Mouse (Mus musculus) limb, embryonic 11.5 days (tissue): ENCODE data around the gene Ankrd66. TPM values are rescaled to one million over a fixed set of nuclear protein-coding genes. Genes with fewer than 3 reads are reported as not detected.

Source experiments
- ATAC-seq: fragments of 200-750 bp; cut with Nextera tagmentation; 2 replicates; pipeline ENCODE4 v1.8.0; 2017; ENCODE audit warnings: low read depth; ENCODE audit not compliant: insufficient number of reproducible peaks, low FRiP score, low TSS enrichment
- DNase-seq: peaks from one replicate; pipeline ENCODE4 v3.0.0-alpha.2; 2015; ENCODE audit warnings: low spot score
- H3K27ac ChIP-seq: fragments of 300-500 bp; sonication (generic); replicated peaks from 2 replicates; pipeline ENCODE4 v1.5.1; 2014; ENCODE audit warnings: low read depth, mild to moderate bottlenecking, low read length
- H3K27me3 ChIP-seq: fragments of 300-500 bp; sonication (generic); 2 replicates; pipeline ENCODE4 v1.6.1; 2014; ENCODE audit warnings: mild to moderate bottlenecking, low read length, mixed read lengths; ENCODE audit not compliant: control insufficient read depth, insufficient read depth
- H3K36me3 ChIP-seq: fragments of 300-500 bp; sonication (generic); 2 replicates; pipeline ENCODE4 v1.6.1; 2014; ENCODE audit warnings: mild to moderate bottlenecking, low read length, moderate library complexity, mixed read lengths; ENCODE audit not compliant: control insufficient read depth, insufficient read depth
- H3K4me1 ChIP-seq: fragments of 300-500 bp; sonication (generic); 2 replicates; pipeline ENCODE4 v1.6.1; 2014; ENCODE audit warnings: low read length, mixed read lengths; ENCODE audit not compliant: control insufficient read depth, insufficient read depth
- H3K4me2 ChIP-seq: fragments of 300-500 bp; sonication (generic); 2 replicates; pipeline ENCODE4 v1.6.1; 2014; ENCODE audit warnings: low read depth, mild to moderate bottlenecking, moderate library complexity; ENCODE audit not compliant: severe bottlenecking
- H3K4me3 ChIP-seq: fragments of 300-500 bp; sonication (generic); 2 replicates; pipeline ENCODE4 v1.5.1; 2014; ENCODE audit warnings: low read depth, low read length
- H3K9ac ChIP-seq: fragments of 300-500 bp; sonication (generic); 2 replicates; pipeline ENCODE4 v1.6.1; 2014; ENCODE audit warnings: mild to moderate bottlenecking, low read length
- H3K9me3 ChIP-seq: fragments of 300-500 bp; sonication (generic); 2 replicates; pipeline ENCODE4 v1.6.1; 2016; ENCODE audit warnings: low read length; ENCODE audit not compliant: control insufficient read depth
- WGBS: fragments of 180-500 bp; shearing (Covaris S2); extraction: QIAGEN DNeasy Blood & Tissue Kit; methylation state at CpG from one replicate; pipeline ENCODE4 v1.1.7; 2014; 5-methylcytosine and 5-hydroxymethylcytosine counted together
- polyA plus RNA-seq: library from polyadenylated mRNA; unstranded; fragments of >200 nt; fragmentation: Nextera tagmentation; extraction: Ambion mirVana; gene quantifications from 2 replicates; pipeline ENCODE4 v1.2.1, GENCODE M21; 2014

The Ankrd66 gene
- polyA plus RNA-seq, 1 experiment from 2014 or later: not detected

- H3K4me3 ChIP-seq: no peak overlapping the region
- H3K9ac ChIP-seq: no peak overlapping the region
- H3K27ac ChIP-seq: no peak overlapping the region
- no peaks in the 10 kb centered on the region for H3K36me3 ChIP-seq
- ATAC-seq (no peak), DNase-seq (no peak)
- H3K4me1 ChIP-seq: no peaks in the 10 kb centered on the region
- H3K4me2 ChIP-seq: no peak overlapping the region
- WGBS: 84% methylated on average over 3 of the region's 3 CpGs
- H3K9me3 ChIP-seq: no peaks in the 10 kb centered on the region
- no peaks in the 10 kb centered on the region for H3K27me3 ChIP-seq
Measured at GRCm38 (mm10) chr17:43520166-43520565, 23.3 kb downstream of the Ankrd66 start.

DNA sequence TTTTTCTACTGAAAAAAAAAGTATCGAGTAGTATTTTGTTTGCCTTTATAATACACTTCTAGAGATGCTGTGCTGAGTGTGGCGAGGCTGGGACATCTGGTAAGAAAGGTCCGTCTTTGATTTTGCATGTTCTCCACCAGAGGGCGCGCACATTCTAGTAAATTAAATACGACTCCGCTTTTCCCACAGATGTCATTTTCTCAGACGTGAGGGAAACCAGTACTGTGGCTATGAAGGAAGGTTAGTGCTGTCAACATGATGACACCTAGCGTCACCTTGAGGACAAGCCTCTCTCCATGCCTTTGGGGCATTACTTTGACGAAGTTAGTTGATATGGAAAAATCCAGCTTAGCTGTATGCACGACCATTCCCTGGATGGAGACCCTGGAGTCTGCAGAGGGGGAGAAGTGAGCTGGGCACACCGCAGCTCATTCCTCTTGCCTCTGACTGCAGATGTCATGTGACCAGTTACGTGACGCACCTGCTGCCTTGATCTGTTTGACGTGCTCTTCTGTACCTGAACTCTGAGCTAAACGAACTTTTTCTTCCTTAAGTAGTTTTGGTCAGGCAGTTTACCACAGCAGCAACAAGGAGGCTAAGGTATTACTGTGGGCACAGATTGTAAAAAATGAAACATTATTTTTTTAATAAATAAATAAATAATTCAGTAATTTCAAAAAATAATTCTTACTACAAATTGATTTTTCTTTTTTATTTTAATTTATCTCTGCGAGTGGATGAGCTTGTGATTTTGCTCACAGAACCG lies 24.6 kb downstream of the Ankrd66 start:
- DNase-seq: peak; percentile 83
- H3K4me1 ChIP-seq: no peaks in the 10 kb centered on the region
- no peak overlapping the region for H3K4me3 ChIP-seq
- no peak overlapping the region for H3K27ac ChIP-seq
- no peak overlapping the region for H3K9ac ChIP-seq
- H3K27me3 ChIP-seq: no peaks in the 10 kb centered on the region
- H3K9me3 ChIP-seq: no peaks in the 10 kb centered on the region
- H3K36me3 ChIP-seq: no peaks in the 10 kb centered on the region
- WGBS: 33% methylated on average over 18 of the region's 18 CpGs
- ATAC-seq: 0 out of 2 replicates have a peak, but pooled peaks have one; percentile 39
- H3K4me2 ChIP-seq: no peak overlapping the region

- Histone ChIP-seq H3K4me2 (no peak overlapping the region), H3K27me3 (no peaks in the 10 kb centered on the region), H3K36me3 (no peaks in the 10 kb centered on the region), H3K9ac (no peak overlapping the region), H3K27ac (no peak overlapping the region), H3K9me3 (no peaks in the 10 kb centered on the region), H3K4me3 (no peak overlapping the region), H3K4me1 (no peaks in the 10 kb centered on the region)
- DNase-seq: no peak
- 37% methylated on average over 4 of the region's 4 CpGs for WGBS
- no peak for ATAC-seq
Measured at GRCm38 (mm10) chr17:43510782-43511181, 32.7 kb downstream of the Ankrd66 start.

DNA sequence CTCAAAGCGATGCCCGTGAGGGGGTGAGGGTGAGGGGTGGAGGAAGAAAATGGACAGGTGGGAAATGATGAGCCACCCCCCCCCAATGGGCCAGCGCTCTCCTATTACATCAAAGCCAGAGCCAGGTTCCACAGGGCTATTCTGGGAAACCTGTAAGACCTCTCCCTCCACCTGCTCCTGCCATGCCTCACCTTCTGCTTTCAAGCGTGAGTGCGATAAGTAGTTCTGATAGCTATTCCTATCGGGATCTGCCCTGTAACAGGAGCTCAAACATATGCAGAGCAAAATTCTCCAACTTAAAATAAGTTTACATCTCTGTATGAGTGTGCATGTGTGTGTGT lies 38.9 kb downstream of the Ankrd66 start:
- WGBS: 67% methylated on average over 6 of the region's 6 CpGs
- Histone ChIP-seq H3K4me2 (no peak overlapping the region), H3K4me3 (no peak overlapping the region), H3K36me3 (no peaks in the 10 kb centered on the region), H3K9ac (no peak overlapping the region), H3K27me3 (no peaks in the 10 kb centered on the region), H3K27ac (no peak overlapping the region), H3K9me3 (no peaks in the 10 kb centered on the region), H3K4me1 (no peaks in the 10 kb centered on the region)
- DNase-seq (no peak), ATAC-seq (no peak)

DNA sequence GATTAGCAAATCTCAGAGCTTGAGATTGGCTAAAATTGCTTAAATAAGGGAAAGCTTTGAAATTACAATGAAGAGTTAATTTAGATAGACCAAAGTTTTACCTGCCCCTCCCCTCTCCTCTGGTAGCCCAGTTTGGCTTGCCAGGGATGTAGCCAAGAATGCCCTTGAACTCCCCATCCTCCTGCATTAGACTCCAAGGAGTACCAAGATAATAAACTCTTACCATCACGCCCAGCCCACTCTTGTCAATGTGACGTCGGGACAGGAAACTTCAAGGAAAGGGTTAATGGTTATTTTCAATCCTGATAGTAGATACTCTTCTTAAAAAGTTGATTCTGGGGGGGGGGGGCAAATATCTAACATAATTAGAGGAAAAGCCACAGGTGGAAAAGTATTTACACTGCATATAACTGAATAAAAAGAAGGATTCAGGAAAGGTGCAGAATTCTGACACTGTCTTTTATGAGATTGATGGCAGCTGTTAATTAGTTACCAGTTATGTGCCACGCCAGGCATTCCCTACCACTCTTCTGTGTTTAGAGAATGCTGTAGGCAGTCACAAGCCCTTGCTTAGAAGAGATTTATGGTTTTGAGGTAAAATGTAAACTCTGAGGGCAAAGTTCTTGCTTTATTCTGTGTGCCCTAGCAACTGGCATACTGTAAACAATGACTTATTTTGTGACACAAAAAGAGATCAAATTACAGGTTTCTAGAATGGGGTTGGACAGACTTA lies 39.4 kb downstream of the Ankrd66 start:
- Histone ChIP-seq H3K9me3 (no peaks in the 10 kb centered on the region), H3K4me1 (no peaks in the 10 kb centered on the region), H3K27me3 (no peaks in the 10 kb centered on the region), H3K27ac (no peak overlapping the region), H3K9ac (no peak overlapping the region), H3K4me3 (no peak overlapping the region), H3K36me3 (no peaks in the 10 kb centered on the region), H3K4me2 (no peak overlapping the region)
- DNase-seq (no peak), ATAC-seq (no peak)
- 55% methylated on average over 4 of the region's 4 CpGs for WGBS

- Histone ChIP-seq H3K9ac (no peak within 1 kb of the TSS), H3K4me3 (no peak within 1 kb of the TSS), H3K9me3 (no peaks in the 10 kb centered on the region), H3K4me2 (no peak within 1 kb of the TSS), H3K4me1 (no peaks in the 10 kb centered on the region), H3K36me3 (no peaks in the 10 kb centered on the region), H3K27me3 (no peaks in the 10 kb centered on the region), H3K27ac (no peak within 1 kb of the TSS)
- 94% methylated on average over 9 of the region's 9 CpGs for WGBS
- DNase-seq: no peak
- ATAC-seq: no peak
Measured at GRCm38 (mm10) chr17:43502592-43502991, 40.8 kb downstream of the Ankrd66 start, which contains the start of gene Mep1a. Mep1a (minus strand) TSS chr17:43502812.

GRCm38 (mm10) chr17:43501631-43502030 lies 41.8 kb downstream of the Ankrd66 start:
- no peaks in the 10 kb centered on the region for H3K9me3 ChIP-seq
- ATAC-seq (no peak), DNase-seq (no peak)
- no peaks in the 10 kb centered on the region for H3K27me3 ChIP-seq
- H3K4me2 ChIP-seq: no peak overlapping the region
- H3K4me3 ChIP-seq: no peak overlapping the region
- 93% methylated on average over 5 of the region's 5 CpGs for WGBS
- no peak overlapping the region for H3K27ac ChIP-seq
- no peaks in the 10 kb centered on the region for H3K4me1 ChIP-seq
- H3K36me3 ChIP-seq: no peaks in the 10 kb centered on the region
- no peak overlapping the region for H3K9ac ChIP-seq

DNA sequence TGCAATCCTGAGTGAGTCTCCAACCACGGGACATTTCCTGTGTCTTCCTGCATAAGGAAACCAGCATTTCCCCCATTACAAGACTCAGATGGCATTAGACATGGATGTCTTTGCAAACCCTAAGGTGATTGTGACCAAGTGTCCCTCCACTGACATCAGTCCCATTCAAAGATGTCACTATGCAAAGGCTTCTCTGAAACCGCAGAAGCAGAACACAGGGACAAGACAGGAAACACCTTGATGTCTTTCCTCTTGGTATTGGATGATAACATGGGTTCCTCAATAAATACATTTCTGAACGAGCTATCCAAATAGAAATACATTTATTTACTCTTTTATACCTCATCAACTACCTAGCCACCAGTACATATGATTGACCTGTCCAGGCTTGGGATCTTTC lies 42.2 kb downstream of the Ankrd66 start:
- WGBS: 76% methylated on average over 3 of the region's 3 CpGs
- DNase-seq (no peak), ATAC-seq (no peak)
- H3K27ac ChIP-seq: no peak overlapping the region
- H3K9me3 ChIP-seq: no peaks in the 10 kb centered on the region
- H3K4me3 ChIP-seq: no peak overlapping the region
- H3K9ac ChIP-seq: no peak overlapping the region
- H3K36me3 ChIP-seq: no peaks in the 10 kb centered on the region
- no peaks in the 10 kb centered on the region for H3K4me1 ChIP-seq
- no peak overlapping the region for H3K4me2 ChIP-seq
- no peaks in the 10 kb centered on the region for H3K27me3 ChIP-seq
